Comparison of ENCODE assay signal across 8 mouse cellular contexts in genomic region chr7:80324043-80324815, GRCm38 (mm10). TPM values are rescaled to one million over a fixed set of nuclear protein-coding genes. Genes with fewer than 3 reads are reported as not detected.
DNase-seq lines count a peak whose midpoint lies in the region; ATAC-seq and TF ChIP-seq lines count a peak whose summit lies in the region.

TSS of gene Rccd1 (minus strand) at chr7:80324454.

- H3K4me1 ChIP-seq in bone marrow, adult 2 months (ENCODE audit: control insufficient read depth, insufficient read depth, low read length), result no peaks in the 10 kb centered on the region
- H3K4me1 ChIP-seq in embryonic facial prominence, embryonic 15.5 days, result peaks cover 24% of the 10 kb centered on the region
- peaks cover 8% of the 10 kb centered on the region for H3K4me1 ChIP-seq in limb, embryonic 14.5 days (ENCODE audit: control insufficient read depth, insufficient read depth, low read length)
- peaks cover 7% of the 10 kb centered on the region for H3K4me1 ChIP-seq in midbrain, postnatal 0 days (ENCODE audit: insufficient read depth, low read length)

- no peak for TF ChIP-seq CTCF in bone marrow, adult 2 months (IDR thresholded peaks at IDR 0.05; ENCODE audit: control insufficient read depth, insufficient read depth, low read length)
- no peak for TF ChIP-seq CTCF in midbrain, postnatal 0 days (IDR thresholded peaks at IDR 0.05)

- peak within 1 kb of the TSS; percentile 93 for H3K4me3 ChIP-seq in bone marrow, adult 2 months (replicated peaks; ENCODE audit: control insufficient read depth, low read depth, low read length)
- H3K4me3 ChIP-seq in embryonic facial prominence, embryonic 15.5 days (replicated peaks), result peak within 1 kb of the TSS; percentile 76
- H3K4me3 ChIP-seq in limb, embryonic 14.5 days (replicated peaks; ENCODE audit: low read length), result peak within 1 kb of the TSS; percentile 63
- H3K4me3 ChIP-seq in midbrain, postnatal 0 days (ENCODE audit: low read depth, low read length), result peak within 1 kb of the TSS; percentile 50

- peak within 1 kb of the TSS; percentile 68 for H3K27ac ChIP-seq in bone marrow, adult 2 months (ENCODE audit: control insufficient read depth, insufficient read depth, low read depth, low read length, poor library complexity)
- peak within 1 kb of the TSS; percentile 93 for H3K27ac ChIP-seq in embryonic facial prominence, embryonic 15.5 days (replicated peaks)
- H3K27ac ChIP-seq in limb, embryonic 14.5 days (replicated peaks; ENCODE audit: low read depth, low read length), result peak within 1 kb of the TSS; percentile 70
- H3K27ac ChIP-seq in midbrain, postnatal 0 days (ENCODE audit: low read depth, low read length), result peak within 1 kb of the TSS; percentile 93

- WGBS in bone marrow, adult 2 months, result 2% methylated on average over 38 of the region's 38 CpGs
- WGBS in embryonic facial prominence, embryonic 15.5 days, result 2% methylated on average over 38 of the region's 38 CpGs
- WGBS in limb, embryonic 14.5 days, result 2% methylated on average over 38 of the region's 38 CpGs
- 2% methylated on average over 38 of the region's 38 CpGs for WGBS in midbrain, postnatal 0 days

- ATAC-seq in embryonic facial prominence, embryonic 15.5 days (ENCODE audit: insufficient number of reproducible peaks, low FRiP score, low TSS enrichment, low read depth), result peak; percentile 99
- peak; percentile 100 for ATAC-seq in limb, embryonic 14.5 days (ENCODE audit: low FRiP score, low read depth)
- peak; percentile 99 for ATAC-seq in midbrain, postnatal 0 days (ENCODE audit: low FRiP score)

- H3K4me2 ChIP-seq in embryonic facial prominence, embryonic 15.5 days (replicated peaks), result peak within 1 kb of the TSS; percentile 75
- H3K4me2 ChIP-seq in limb, embryonic 14.5 days (replicated peaks; ENCODE audit: low read depth, low read length, severe bottlenecking), result peak within 1 kb of the TSS; percentile 89
- peak within 1 kb of the TSS; percentile 74 for H3K4me2 ChIP-seq in midbrain, postnatal 0 days (ENCODE audit: low read depth, low read length, poor library complexity, severe bottlenecking)

- H3K9me3 ChIP-seq in embryonic facial prominence, embryonic 15.5 days (replicated peaks), result no peaks in the 10 kb centered on the region
- H3K9me3 ChIP-seq in limb, embryonic 14.5 days (ENCODE audit: control insufficient read depth, low read length), result no peaks in the 10 kb centered on the region
- no peaks in the 10 kb centered on the region for H3K9me3 ChIP-seq in midbrain, postnatal 0 days (ENCODE audit: low read length)

- peak within 1 kb of the TSS; percentile 51 for H3K9ac ChIP-seq in embryonic facial prominence, embryonic 15.5 days
- peak within 1 kb of the TSS; percentile 57 for H3K9ac ChIP-seq in limb, embryonic 14.5 days (ENCODE audit: low read depth, low read length, severe bottlenecking)
- peak within 1 kb of the TSS; percentile 62 for H3K9ac ChIP-seq in midbrain, postnatal 0 days (replicated peaks; ENCODE audit: low read length, poor library complexity, severe bottlenecking)

- DNase-seq in 416B (ENCODE audit: low read depth), result peak; percentile 99
- DNase-seq in heart, adult 8-10 months (ENCODE audit: low spot score), result peak; percentile 97
- peak; percentile 97 for DNase-seq in kidney, adult 9 months
- peak; percentile 99 for DNase-seq in limb, embryonic 14.5 days (ENCODE audit: low spot score)
- DNase-seq in midbrain, postnatal 0 days (ENCODE audit: low spot score), result peak; percentile 99
- DNase-seq in spleen, postnatal 14 days (ENCODE audit: low spot score in 2 of 2), result peak; percentile 87 to 92

- H3K27me3 ChIP-seq in embryonic facial prominence, embryonic 15.5 days, result no peaks in the 10 kb centered on the region
- no peaks in the 10 kb centered on the region for H3K27me3 ChIP-seq in limb, embryonic 14.5 days (ENCODE audit: control insufficient read depth, insufficient read depth, low read length)
- H3K27me3 ChIP-seq in midbrain, postnatal 0 days (ENCODE audit: insufficient read depth, low read length), result no peaks in the 10 kb centered on the region

- TF ChIP-seq POLR2A in bone marrow, adult 2 months (IDR thresholded peaks at IDR 0.05; ENCODE audit: borderline replicate concordance, control insufficient read depth, low read depth, low read length), result peak; percentile 64
- peak; percentile 65; the same call in 1 of the 2 replicates for TF ChIP-seq POLR2A in limb, embryonic 14.5 days (IDR thresholded peaks at IDR 0.05; ENCODE audit: borderline replicate concordance, extremely low read depth, insufficient read depth, insufficient read length)

- H3K36me3 ChIP-seq in embryonic facial prominence, embryonic 15.5 days, result peaks cover 53% of the 10 kb centered on the region
- peaks cover 47% of the 10 kb centered on the region for H3K36me3 ChIP-seq in limb, embryonic 14.5 days (ENCODE audit: control insufficient read depth, insufficient read depth, low read length)
- peaks cover 46% of the 10 kb centered on the region for H3K36me3 ChIP-seq in midbrain, postnatal 0 days (ENCODE audit: insufficient read depth, low read length)

RNA-seq across cellular contexts. Expression of gene Rccd1, which starts in this region (rescaled TPM):
- polyA plus RNA-seq in bone marrow, adult 2 months (2011; ENCODE audit: insufficient read depth, insufficient read length, low replicate concordance, missing spikeins), result 7.6 and 11.3 TPM in 2 replicates
- polyA plus RNA-seq in embryonic facial prominence, embryonic 15.5 days (2015; fragmentation: Nextera tagmentation; extraction: Ambion mirVana), result 10.4 and 10.8 TPM in 2 replicates
- 1 to 10 TPM; 4.6 to 6.4 (median 5.3) TPM for total RNA-seq in heart, adult 8-10 months (2022)
- 22.5 and 26.2 TPM in 2 replicates for polyA plus RNA-seq in limb, embryonic 14.5 days (2012; rRNA removed)
- polyA plus RNA-seq in limb, embryonic 14.5 days (2014; fragmentation: Nextera tagmentation; extraction: Ambion mirVana), result 8.0 and 10.2 TPM in 2 replicates
- 22.7 and 30.6 TPM in 2 replicates for total RNA-seq in midbrain, postnatal 0 days (2014; rRNA removed)
- polyA plus RNA-seq in midbrain, postnatal 0 days (2015; fragmentation: Nextera tagmentation; extraction: Ambion mirVana), result 7.4 and 7.9 TPM in 2 replicates

Comparison
In these comparisons a context has a peak if more than half of its experiments do, and no peak if none do; other contexts are left out.
1. Peak in every context shown above with its lines: DNase-seq, ATAC-seq, H3K4me3 ChIP-seq and H3K27ac ChIP-seq.